Mouse (Mus musculus) neutrophil, adult 83 days (primary cell): ENCODE measurements around the gene Vmn2r84. TPM values are rescaled to one million over a fixed set of nuclear protein-coding genes. Genes with fewer than 3 reads are reported as not detected.

Source experiments
- total RNA-seq, 2 experiments: library from RNA; stranded (reverse); gene quantifications; one replicate each; pipeline ENCODE4 v1.2.4; 2023

Gene Vmn2r84
- not detected for total RNA-seq

DNA sequence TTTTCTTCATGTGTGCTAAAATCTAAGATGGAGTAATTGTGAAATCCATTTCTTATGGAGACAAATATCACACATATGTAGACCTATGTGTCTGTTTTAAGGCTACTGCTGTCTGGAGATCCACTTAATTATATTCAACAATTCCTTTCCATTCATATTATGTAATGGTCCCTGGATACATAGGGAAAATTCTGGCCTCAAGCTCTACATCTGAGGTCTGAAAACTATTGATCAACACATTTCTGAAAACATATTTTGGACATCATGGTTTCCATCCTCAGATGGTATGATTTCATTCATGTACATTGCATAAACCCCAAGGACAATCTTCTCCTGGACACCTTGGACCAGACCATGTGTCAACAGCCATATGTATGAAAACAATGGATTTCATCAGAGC is at the start of gene Vmn2r84:
TSS of gene Vmn2r84 (minus strand) at position 101 of the 400 bp plus-strand sequence.

GRCm38 (mm10) chr10:130429603-130430002 is 35.5 kb upstream of the Vmn2r84 start, which contains the start of gene Vmn2r85:
Vmn2r85 (minus strand) TSS chr10:130429703.

Other genes with a start within 250 kb of the Vmn2r84 start
- gene Olfr825, start 227.6 kb downstream of the Vmn2r84 start, total RNA-seq = not detected
- gene Olfr826, start 210.1 kb downstream of the Vmn2r84 start, total RNA-seq = not detected
- gene Olfr827, start 179.9 kb downstream of the Vmn2r84 start, total RNA-seq = not detected
- not detected for gene Neurod4, start 114.1 kb downstream of the Vmn2r84 start, total RNA-seq
- 1 to 10 TPM; 1.8 to 3.1 TPM for gene Tespa1, start 71.5 kb downstream of the Vmn2r84 start, total RNA-seq
- not detected for gene Vmn2r85, start 35.4 kb upstream of the Vmn2r84 start, total RNA-seq
- not detected for gene Vmn2r86, start 61.7 kb upstream of the Vmn2r84 start, total RNA-seq
- gene Vmn2r87, start 103.1 kb upstream of the Vmn2r84 start, total RNA-seq = not detected